Mouse (Mus musculus) layer of hippocampus, adult 2 months (tissue): ENCODE measurements at regions not wholly inside any gene's neighbourhood (a gene's known extent, or its start where the extent isn't known, plus 50 kb on each side); places are given as distances from the start of the nearest gene placed in this dataset.

Source experiments
- DNase-seq, 2 experiments: peaks; one replicate each; pipeline ENCODE4 v3.0.0; 2022; ENCODE audit warnings: low spot score in 2 of 2
- H3K27ac ChIP-seq: fragments of 200-600 bp; 2 replicates; pipeline ENCODE4 v1.8.1; 2022
- H3K4me3 ChIP-seq: fragments of 200-600 bp; 2 replicates; pipeline ENCODE4 v1.8.1; 2022; ENCODE audit warnings: mild to moderate bottlenecking
- CTCF ChIP-seq: fragments of 200-600 bp; conservative IDR thresholded peaks from 2 replicates; pipeline ENCODE4 v1.8.1; 2022; ENCODE audit warnings: antibody characterized with exemption, mild to moderate bottlenecking, moderate library complexity

- DNase-seq: no peak
- no peak for TF ChIP-seq CTCF
- Histone ChIP-seq H3K4me3 (no peak overlapping the region), H3K27ac (no peak overlapping the region)
These were observed 69.6 kb upstream of the Foxq1 start for GRCm38 (mm10) chr13:31486373-31486772.

GRCm38 (mm10) chr13:31488186-31488585, 67.7 kb upstream of the Foxq1 start:
- Histone ChIP-seq H3K27ac (no peak overlapping the region), H3K4me3 (no peak overlapping the region)
- no peak for TF ChIP-seq CTCF
- DNase-seq: no peak

GRCm38 (mm10) chr13:31503191-31503590, 52.7 kb upstream of the Foxq1 start:
- no peak for TF ChIP-seq CTCF
- H3K4me3 ChIP-seq: no peak overlapping the region
- H3K27ac ChIP-seq: no peak overlapping the region
- no peak for DNase-seq

GRCm38 (mm10) chr13:31503832-31504231, 52.1 kb upstream of the Foxq1 start:
- no peak for TF ChIP-seq CTCF
- Histone ChIP-seq H3K4me3 (no peak overlapping the region), H3K27ac (no peak overlapping the region)
- no peak for DNase-seq

GRCm38 (mm10) chr13:31504316-31504715, 51.6 kb upstream of the Foxq1 start:
- no peak overlapping the region for H3K27ac ChIP-seq
- no peak overlapping the region for H3K4me3 ChIP-seq
- no peak for TF ChIP-seq CTCF
- no peak for DNase-seq

GRCm38 (mm10) chr13:31505386-31505785, 50.5 kb upstream of the Foxq1 start:
- Histone ChIP-seq H3K4me3 (no peak overlapping the region), H3K27ac (no peak overlapping the region)
- no peak for DNase-seq
- TF ChIP-seq CTCF: no peak
